Mouse (Mus musculus) heart, postnatal 36 days (tissue): ENCODE results near the gene Gm10256. TPM values are rescaled to one million over a fixed set of nuclear protein-coding genes. Genes with fewer than 3 reads are reported as not detected.
"Not testable (repeated sequence)": the region's sequence is repeated elsewhere in the genome, so short reads cannot be mapped to it uniquely, and the experiment has no call there.

Source experiments
- DNase-seq, 2 experiments: peaks; one replicate each; pipeline ENCODE4 v3.0.0; 2021 to 2022
- intact Hi-C: fragments of 180-260 bp; cut with DNase I; formaldehyde crosslinking; loops from one replicate; pipeline ENCODE4 v1.15.1; 2025
- total RNA-seq, 2 experiments: library from RNA; stranded (reverse); gene quantifications; 2 replicates each; pipeline ENCODE4 v1.2.3; 2021

The Gm10256 gene
- not detected for total RNA-seq

DNA sequence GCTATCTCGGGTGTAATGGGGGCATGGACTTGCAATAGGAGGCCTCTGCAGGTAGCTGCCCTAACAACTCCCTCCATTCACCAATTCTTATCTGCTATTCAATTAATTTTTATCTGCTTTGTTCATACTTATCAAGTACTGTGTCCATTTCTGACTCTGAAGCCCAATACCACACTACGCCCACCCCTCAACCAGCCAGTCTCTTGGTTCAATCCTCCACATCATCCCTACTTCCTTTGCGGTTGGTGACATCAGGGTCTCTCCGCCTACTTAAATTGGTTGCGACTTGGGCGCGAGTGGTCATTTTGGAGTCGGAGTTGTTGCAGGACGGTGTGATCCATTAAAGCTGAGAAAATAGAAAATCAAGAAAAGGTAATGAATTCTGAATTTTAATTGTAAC, at the start of gene Gm10256, which contains the start of gene Rbmy:
Gene Gm10256 (plus strand): TSS at position 320 of the 400 bp plus-strand sequence.
Gene Rbmy (plus strand): TSS at position 301 of the 400 bp plus-strand sequence.
- DNase-seq, intact Hi-C loops: not testable (repeated sequence)

DNA sequence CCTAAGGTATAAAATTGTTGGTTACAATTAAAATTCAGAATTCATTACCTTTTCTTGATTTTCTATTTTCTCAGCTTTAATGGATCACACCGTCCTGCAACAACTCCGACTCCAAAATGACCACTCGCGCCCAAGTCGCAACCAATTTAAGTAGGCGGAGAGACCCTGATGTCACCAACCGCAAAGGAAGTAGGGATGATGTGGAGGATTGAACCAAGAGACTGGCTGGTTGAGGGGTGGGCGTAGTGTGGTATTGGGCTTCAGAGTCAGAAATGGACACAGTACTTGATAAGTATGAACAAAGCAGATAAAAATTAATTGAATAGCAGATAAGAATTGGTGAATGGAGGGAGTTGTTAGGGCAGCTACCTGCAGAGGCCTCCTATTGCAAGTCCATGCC, 34.4 kb upstream of the Gm10256 start, which contains the start of gene Gm4064:
Gene Gm4064 (minus strand): TSS at position 101 of the 400 bp plus-strand sequence.
- intact Hi-C loops, DNase-seq: not testable (repeated sequence)

DNA sequence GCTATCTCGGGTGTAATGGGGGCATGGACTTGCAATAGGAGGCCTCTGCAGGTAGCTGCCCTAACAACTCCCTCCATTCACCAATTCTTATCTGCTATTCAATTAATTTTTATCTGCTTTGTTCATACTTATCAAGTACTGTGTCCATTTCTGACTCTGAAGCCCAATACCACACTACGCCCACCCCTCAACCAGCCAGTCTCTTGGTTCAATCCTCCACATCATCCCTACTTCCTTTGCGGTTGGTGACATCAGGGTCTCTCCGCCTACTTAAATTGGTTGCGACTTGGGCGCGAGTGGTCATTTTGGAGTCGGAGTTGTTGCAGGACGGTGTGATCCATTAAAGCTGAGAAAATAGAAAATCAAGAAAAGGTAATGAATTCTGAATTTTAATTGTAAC, 70.2 kb downstream of the Gm10256 start, which contains the start of gene Gm10352:
Gene Gm10352 (plus strand): TSS at position 301 of the 400 bp plus-strand sequence.
- intact Hi-C loops, DNase-seq: not testable (repeated sequence)

Other genes starting within 250 kb of the Gm10256 start
- gene H2al2c, start 231.6 kb upstream of the Gm10256 start, total RNA-seq, result not detected
- not detected for gene Sry, start 167.0 kb upstream of the Gm10256 start, total RNA-seq
- gene H2al2b, start 110.0 kb upstream of the Gm10256 start, total RNA-seq, result not detected
- gene Gm4064, start 34.5 kb upstream of the Gm10256 start, total RNA-seq, result not detected
- not detected for gene Rbmy, start within 50 bp of the Gm10256 start, total RNA-seq
- not detected for gene Gm10352, start 70.3 kb downstream of the Gm10256 start, total RNA-seq
- gene Gm29289, start 101.9 kb downstream of the Gm10256 start, total RNA-seq, result not detected